Mouse (Mus musculus) G1E (cell line): ENCODE measurements around the gene Fam19a3. TPM values are rescaled to one million over a fixed set of nuclear protein-coding genes. Genes with fewer than 3 reads are reported as not detected.

Experiments used
- ATAC-seq: 2 replicates; pipeline ENCODE4 v1.8.0; 2016; ENCODE audit warnings: mild to moderate bottlenecking; ENCODE audit not compliant: insufficient number of reproducible peaks, poor library complexity, low FRiP score, severe bottlenecking; ENCODE audit errors: extremely low read depth
- DNase-seq: peaks from one replicate; pipeline ENCODE4 v3.0.0; 2012; ENCODE audit warnings: low spot score
- H3K27me3 ChIP-seq: 2 replicates; pipeline ENCODE4 v1.6.1; 2012; ENCODE audit warnings: mild to moderate bottlenecking, low read length, inconsistent platforms; ENCODE audit not compliant: insufficient read depth
- H3K36me3 ChIP-seq: replicated peaks from 2 replicates; pipeline ENCODE3; 2012; ENCODE audit warnings: mild to moderate bottlenecking, inconsistent platforms
- H3K4me1 ChIP-seq: 2 replicates; pipeline ENCODE4 v1.6.1; 2012; ENCODE audit warnings: low read depth, low read length, inconsistent platforms, mixed read lengths; ENCODE audit not compliant: insufficient read depth
- H3K4me3 ChIP-seq: 2 replicates; pipeline ENCODE4 v1.5.1; 2012; ENCODE audit warnings: low read depth, mild to moderate bottlenecking, inconsistent platforms, low read length, moderate library complexity, mixed read lengths
- H3K9me3 ChIP-seq: replicated peaks from 2 replicates; pipeline ENCODE4 v1.6.1; 2012; ENCODE audit warnings: inconsistent platforms
- CTCF ChIP-seq: IDR thresholded peaks from 2 replicates; pipeline ENCODE4 v1.5.1; 2012; ENCODE audit warnings: low read depth, low read length, inconsistent platforms, mixed read lengths
- GATA1 ChIP-seq: IDR thresholded peaks from 2 replicates; pipeline ENCODE4 v1.6.1; 2012; ENCODE audit warnings: borderline replicate concordance, low read length, inconsistent platforms, mixed read lengths
- GATA2 ChIP-seq: IDR thresholded peaks from 2 replicates; pipeline ENCODE4 v1.6.1; 2012; ENCODE audit warnings: low read depth, low read length, inconsistent platforms, borderline replicate concordance
- POLR2AphosphoS5 ChIP-seq: IDR thresholded peaks from 2 replicates; pipeline ENCODE4 v1.6.1; 2012; ENCODE audit warnings: low read depth, low read length, inconsistent platforms; ENCODE audit not compliant: insufficient replicate concordance
- TAL1 ChIP-seq: conservative IDR thresholded peaks from 2 replicates; pipeline ENCODE4 v1.6.1; 2012; ENCODE audit warnings: low read depth, low read length, inconsistent platforms, mixed read lengths
- polyA plus RNA-seq: library from polyadenylated mRNA; stranded (reverse); fragments of >175 nt; gene quantifications from 2 replicates; pipeline ENCODE4 v1.2.3, GENCODE M21; 2012
- total RNA-seq, 2 experiments: library from RNA; stranded (forward) in 1 of 2; stranded (reverse) in 1 of 2; fragments of 200-1000 nt in 1 of 2; fragments of >200 nt in 1 of 2; fragmentation: Nextera tagmentation in 1 of 2; gene quantifications; 2 replicates each; pipeline ENCODE4 v1.2.3; 2014 to 2017

Gene Fam19a3
- total and polyA plus RNA-seq, 3 experiments, result 0.11 TPM; not detected in 2

GRCm38 (mm10) chr3:104804312-104804711 lies 22.7 kb upstream of the Fam19a3 start:
- no peaks in the 10 kb centered on the region for H3K9me3 ChIP-seq
- TF ChIP-seq POLR2AphosphoS5 (no peak), GATA2 (no peak), CTCF (no peak), GATA1 (no peak), TAL1 (no peak)
- H3K36me3 ChIP-seq, result peaks cover 81% of the 10 kb centered on the region
- ATAC-seq, result no peak
- no peaks in the 10 kb centered on the region for H3K4me1 ChIP-seq
- DNase-seq, result no peak
- no peak overlapping the region for H3K4me3 ChIP-seq
- H3K27me3 ChIP-seq, result no peaks in the 10 kb centered on the region

DNA sequence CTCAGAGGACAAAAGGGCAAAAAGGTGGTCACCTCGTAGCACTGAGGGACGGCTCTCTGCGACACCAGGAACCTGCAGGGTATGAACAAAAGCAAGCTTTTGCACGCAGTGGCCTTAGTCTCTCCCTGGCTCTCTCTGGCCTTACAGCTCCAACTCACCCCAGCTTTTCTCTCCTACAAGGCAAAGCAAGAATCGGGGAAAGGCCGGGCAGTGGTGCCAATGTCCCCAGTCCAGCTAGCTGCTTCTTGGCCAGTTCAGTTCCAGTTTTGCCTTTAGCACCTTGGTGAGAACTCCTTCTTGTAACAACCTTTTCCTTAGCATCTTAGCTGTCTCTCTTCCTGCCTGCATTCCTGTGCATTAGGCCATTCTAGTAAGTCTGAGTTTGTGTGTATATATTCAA lies 19.8 kb upstream of the Fam19a3 start:
- ATAC-seq (no peak), DNase-seq (no peak)
- no peak overlapping the region for H3K4me3 ChIP-seq
- H3K9me3 ChIP-seq, result no peaks in the 10 kb centered on the region
- no peaks in the 10 kb centered on the region for H3K27me3 ChIP-seq
- no peaks in the 10 kb centered on the region for H3K4me1 ChIP-seq
- peaks cover 90% of the 10 kb centered on the region for H3K36me3 ChIP-seq
- no peak for TF ChIP-seq CTCF
- TF ChIP-seq GATA2, result no peak
- TF ChIP-seq TAL1, result no peak
- TF ChIP-seq GATA1, result no peak
- TF ChIP-seq POLR2AphosphoS5, result no peak

- H3K27me3 ChIP-seq, result no peaks in the 10 kb centered on the region
- H3K36me3 ChIP-seq, result peaks cover 91% of the 10 kb centered on the region
- no peak for DNase-seq
- TF ChIP-seq GATA1, result no peak
- TF ChIP-seq CTCF, result no peak
- no peak for TF ChIP-seq TAL1
- no peak for TF ChIP-seq GATA2
- no peak for TF ChIP-seq POLR2AphosphoS5
- 0 out of 2 replicates have a peak, but pooled peaks cover 2% of the 10 kb centered on the region for H3K4me1 ChIP-seq
- H3K4me3 ChIP-seq, result no peak overlapping the region
- H3K9me3 ChIP-seq, result no peaks in the 10 kb centered on the region
- ATAC-seq, result no peak
Observed at GRCm38 (mm10) chr3:104800681-104801080, 19.0 kb upstream of the Fam19a3 start.

DNA sequence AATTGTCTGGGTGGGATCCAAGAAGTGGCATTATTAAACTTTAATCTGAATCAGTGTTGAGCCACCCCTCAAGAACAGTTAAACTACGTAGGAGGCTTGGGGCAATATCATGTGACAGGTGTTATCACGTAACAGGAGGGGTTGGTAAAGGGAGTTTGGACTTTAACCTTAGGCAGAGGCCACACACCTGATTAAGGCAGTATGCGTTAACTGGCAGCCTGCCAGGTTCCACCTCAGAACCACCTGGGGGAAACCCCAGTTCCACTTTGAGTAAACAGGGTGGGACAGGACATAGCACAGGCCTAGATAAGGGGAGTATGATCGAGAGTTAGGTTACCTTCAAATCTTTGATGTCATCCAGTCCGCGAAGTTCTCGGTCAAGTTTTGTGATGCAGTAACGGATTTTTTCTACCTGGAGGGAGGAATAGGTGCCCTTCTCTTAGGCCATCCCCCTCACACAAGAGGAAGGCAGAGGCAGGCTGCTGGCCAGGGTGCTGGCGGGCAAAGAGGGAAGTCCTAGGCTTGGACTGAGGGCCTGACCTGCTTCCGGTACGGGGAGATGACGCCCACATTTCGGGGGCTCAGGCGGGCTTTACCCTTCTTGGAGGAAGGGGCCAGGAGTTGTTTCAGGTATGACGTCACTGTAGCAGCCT lies 14.9 kb upstream of the Fam19a3 start:
- peaks cover 27% of the 10 kb centered on the region for H3K4me1 ChIP-seq
- no peaks in the 10 kb centered on the region for H3K27me3 ChIP-seq
- no peak for TF ChIP-seq CTCF
- no peak for TF ChIP-seq POLR2AphosphoS5
- no peak for TF ChIP-seq GATA1
- no peak for TF ChIP-seq GATA2
- peaks cover 92% of the 10 kb centered on the region for H3K36me3 ChIP-seq
- ATAC-seq (no peak), DNase-seq (no peak)
- no peaks in the 10 kb centered on the region for H3K9me3 ChIP-seq
- H3K4me3 ChIP-seq, result no peak overlapping the region

- peaks cover 92% of the 10 kb centered on the region for H3K36me3 ChIP-seq
- peaks cover 31% of the 10 kb centered on the region for H3K4me1 ChIP-seq
- no peak overlapping the region for H3K4me3 ChIP-seq
- DNase-seq (no peak), ATAC-seq (no peak)
- peaks cover 4% of the 10 kb centered on the region; the same call in 1 of the 2 replicates for H3K27me3 ChIP-seq
- H3K9me3 ChIP-seq, result no peaks in the 10 kb centered on the region
- TF ChIP-seq GATA1 (no peak), CTCF (no peak), TAL1 (no peak), POLR2AphosphoS5 (no peak), GATA2 (no peak)
Observed at GRCm38 (mm10) chr3:104795661-104796340, 14.2 kb upstream of the Fam19a3 start.

DNA sequence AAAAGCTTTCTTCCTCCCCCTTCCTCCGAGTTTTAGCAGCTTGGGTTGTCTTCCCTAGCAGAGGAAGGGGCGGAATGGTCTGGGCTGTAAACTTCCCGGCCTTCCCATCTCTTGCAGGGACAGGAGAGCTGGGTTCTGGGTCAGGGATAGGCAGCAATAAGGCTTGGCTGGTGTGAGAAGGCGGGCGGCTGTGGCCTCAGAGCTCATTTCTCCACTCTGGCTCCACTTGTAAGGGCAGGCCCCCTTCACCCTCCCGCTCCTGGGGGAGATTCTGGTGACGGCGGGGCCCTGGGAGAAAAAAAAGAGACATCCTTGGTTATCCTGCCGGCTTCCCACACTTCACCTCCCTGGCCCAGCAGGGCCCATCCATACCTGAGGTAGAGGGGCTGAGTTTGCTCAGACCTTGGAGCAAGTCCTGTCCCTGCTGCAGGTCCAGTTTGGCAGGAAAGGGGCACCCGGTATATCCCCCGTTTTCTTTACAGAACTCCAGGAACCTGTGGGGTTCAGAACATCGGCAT lies 13.4 kb upstream of the Fam19a3 start:
- peaks cover 11% of the 10 kb centered on the region for H3K27me3 ChIP-seq
- H3K9me3 ChIP-seq, result no peaks in the 10 kb centered on the region
- peaks cover 84% of the 10 kb centered on the region for H3K36me3 ChIP-seq
- DNase-seq, result no peak
- TF ChIP-seq CTCF, result no peak
- no peak for TF ChIP-seq POLR2AphosphoS5
- no peak for TF ChIP-seq GATA1
- TF ChIP-seq GATA2, result no peak
- no peak for TF ChIP-seq TAL1
- H3K4me1 ChIP-seq, result peaks cover 37% of the 10 kb centered on the region
- no peak overlapping the region for H3K4me3 ChIP-seq
- no peak for ATAC-seq
